Mouse (Mus musculus): ENCODE data around the gene Spats2. TPM values are rescaled to one million over a fixed set of nuclear protein-coding genes. Genes with fewer than 3 reads are reported as not detected.
A peak's percentile ranks its signal among the peaks of the same experiment; 100 is the strongest.
"Not testable (repeated sequence)": the region's sequence is repeated elsewhere in the genome, so short reads cannot be mapped to it uniquely, and the experiment has no call there.

Gene Spats2
- polyA plus RNA-seq (2011; ENCODE audit: insufficient read length, low read depth, missing spikeins), result 37.7 and 41.7 TPM in 2 replicates

GRCm38 (mm10) chr15:99125711-99126080, at the start of gene Spats2:
Gene Spats2, plus strand, starts transcription at chr15:99125916.
- 0 out of 2 replicates have a peak, but pooled peaks cover 7% of the 10 kb centered on the region for H3K4me1 ChIP-seq (ENCODE audit: control insufficient read depth, insufficient read depth, low read length)
- TF ChIP-seq CTCF (IDR thresholded peaks at IDR 0.05; ENCODE audit: borderline replicate concordance, insufficient read depth, low read length) (no peak), POLR2A (IDR thresholded peaks at IDR 0.05; ENCODE audit: low read depth, low read length) (no peak)
- peak within 1 kb of the TSS; percentile 94 for H3K4me3 ChIP-seq (ENCODE audit: insufficient read depth, low read length)
- peak within 1 kb of the TSS; percentile 66; the same call in 1 of the 2 replicates for H3K27ac ChIP-seq (ENCODE audit: insufficient read depth, low read length)

GRCm38 (mm10) chr15:99076011-99076410, 49.7 kb upstream of the Spats2 start:
- not testable (repeated sequence) for H3K4me1 ChIP-seq (ENCODE audit: control insufficient read depth, insufficient read depth, low read length); H3K27ac ChIP-seq (ENCODE audit: insufficient read depth, low read length)
- peak overlapping the region; percentile 96 for H3K4me3 ChIP-seq (ENCODE audit: insufficient read depth, low read length)

GRCm38 (mm10) chr15:99078181-99078910, 47.4 kb upstream of the Spats2 start:
- Histone ChIP-seq H3K4me1 (ENCODE audit: control insufficient read depth, insufficient read depth, low read length) (peaks cover 4% of the 10 kb centered on the region; the same call in 1 of the 2 replicates), H3K4me3 (ENCODE audit: insufficient read depth, low read length) (no peak overlapping the region), H3K27ac (ENCODE audit: insufficient read depth, low read length) (no peak overlapping the region)
- TF ChIP-seq POLR2A (IDR thresholded peaks at IDR 0.05; ENCODE audit: low read depth, low read length), result no peak
- TF ChIP-seq CTCF (IDR thresholded peaks at IDR 0.05; ENCODE audit: borderline replicate concordance, insufficient read depth, low read length), result no peak

- Histone ChIP-seq H3K27ac (ENCODE audit: insufficient read depth, low read length) (no peak overlapping the region), H3K4me1 (ENCODE audit: control insufficient read depth, insufficient read depth, low read length) (peaks cover 2% of the 10 kb centered on the region; the same call in 1 of the 2 replicates), H3K4me3 (ENCODE audit: insufficient read depth, low read length) (no peak overlapping the region)
- TF ChIP-seq POLR2A (IDR thresholded peaks at IDR 0.05; ENCODE audit: low read depth, low read length) (no peak), CTCF (IDR thresholded peaks at IDR 0.05; ENCODE audit: borderline replicate concordance, insufficient read depth, low read length) (no peak)
Measured at GRCm38 (mm10) chr15:99079804-99080203, 45.9 kb upstream of the Spats2 start.

- Histone ChIP-seq H3K4me3 (ENCODE audit: insufficient read depth, low read length) (no peak overlapping the region), H3K27ac (ENCODE audit: insufficient read depth, low read length) (no peak overlapping the region), H3K4me1 (ENCODE audit: control insufficient read depth, insufficient read depth, low read length) (no peaks in the 10 kb centered on the region)
- TF ChIP-seq POLR2A (IDR thresholded peaks at IDR 0.05; ENCODE audit: low read depth, low read length), result no peak
- TF ChIP-seq CTCF (IDR thresholded peaks at IDR 0.05; ENCODE audit: borderline replicate concordance, insufficient read depth, low read length), result no peak
Measured at GRCm38 (mm10) chr15:99082322-99082721, 43.4 kb upstream of the Spats2 start.

GRCm38 (mm10) chr15:99082840-99083239, 42.9 kb upstream of the Spats2 start:
- H3K4me3 ChIP-seq (ENCODE audit: insufficient read depth, low read length), result no peak overlapping the region
- H3K4me1 ChIP-seq (ENCODE audit: control insufficient read depth, insufficient read depth, low read length), result no peaks in the 10 kb centered on the region
- TF ChIP-seq POLR2A (IDR thresholded peaks at IDR 0.05; ENCODE audit: low read depth, low read length), result no peak
- no peak for TF ChIP-seq CTCF (IDR thresholded peaks at IDR 0.05; ENCODE audit: borderline replicate concordance, insufficient read depth, low read length)
- no peak overlapping the region for H3K27ac ChIP-seq (ENCODE audit: insufficient read depth, low read length)

- no peak overlapping the region for H3K4me3 ChIP-seq (ENCODE audit: insufficient read depth, low read length)
- no peaks in the 10 kb centered on the region for H3K4me1 ChIP-seq (ENCODE audit: control insufficient read depth, insufficient read depth, low read length)
- TF ChIP-seq CTCF (IDR thresholded peaks at IDR 0.05; ENCODE audit: borderline replicate concordance, insufficient read depth, low read length) (peak; percentile 45; the same call in 1 of the 2 replicates), POLR2A (IDR thresholded peaks at IDR 0.05; ENCODE audit: low read depth, low read length) (no peak)
- no peak overlapping the region for H3K27ac ChIP-seq (ENCODE audit: insufficient read depth, low read length)
Measured at GRCm38 (mm10) chr15:99083258-99083657, 42.5 kb upstream of the Spats2 start.

- Histone ChIP-seq H3K4me1 (ENCODE audit: control insufficient read depth, insufficient read depth, low read length) (no peaks in the 10 kb centered on the region), H3K4me3 (ENCODE audit: insufficient read depth, low read length) (no peak overlapping the region), H3K27ac (ENCODE audit: insufficient read depth, low read length) (no peak overlapping the region)
- no peak for TF ChIP-seq POLR2A (IDR thresholded peaks at IDR 0.05; ENCODE audit: low read depth, low read length)
- no peak for TF ChIP-seq CTCF (IDR thresholded peaks at IDR 0.05; ENCODE audit: borderline replicate concordance, insufficient read depth, low read length)
Measured at GRCm38 (mm10) chr15:99083867-99084557, 41.7 kb upstream of the Spats2 start.

- H3K4me3 ChIP-seq (ENCODE audit: insufficient read depth, low read length), result no peak overlapping the region
- TF ChIP-seq CTCF (IDR thresholded peaks at IDR 0.05; ENCODE audit: borderline replicate concordance, insufficient read depth, low read length) (no peak), POLR2A (IDR thresholded peaks at IDR 0.05; ENCODE audit: low read depth, low read length) (no peak)
- H3K27ac ChIP-seq (ENCODE audit: insufficient read depth, low read length), result no peak overlapping the region
- no peaks in the 10 kb centered on the region for H3K4me1 ChIP-seq (ENCODE audit: control insufficient read depth, insufficient read depth, low read length)
Measured at GRCm38 (mm10) chr15:99084618-99085017, 41.1 kb upstream of the Spats2 start.

GRCm38 (mm10) chr15:99085997-99086396, 39.7 kb upstream of the Spats2 start:
- no peak overlapping the region for H3K27ac ChIP-seq (ENCODE audit: insufficient read depth, low read length)
- H3K4me1 ChIP-seq (ENCODE audit: control insufficient read depth, insufficient read depth, low read length), result no peaks in the 10 kb centered on the region
- H3K4me3 ChIP-seq (ENCODE audit: insufficient read depth, low read length), result no peak overlapping the region
- TF ChIP-seq CTCF (IDR thresholded peaks at IDR 0.05; ENCODE audit: borderline replicate concordance, insufficient read depth, low read length), result no peak
- TF ChIP-seq POLR2A (IDR thresholded peaks at IDR 0.05; ENCODE audit: low read depth, low read length), result no peak
